Mouse (Mus musculus) hindbrain, embryonic 14.5 days (tissue): ENCODE data around the gene Nrgn. TPM values are rescaled to one million over a fixed set of nuclear protein-coding genes. Genes with fewer than 3 reads are reported as not detected.

Source experiments
- ATAC-seq: fragments of 200-750 bp; cut with Nextera tagmentation; 2 replicates; pipeline ENCODE4 v1.8.0; 2017; ENCODE audit warnings: moderate number of reproducible peaks, mild to moderate bottlenecking, moderate TSS enrichment, moderate library complexity; ENCODE audit not compliant: low FRiP score
- DNase-seq: peaks from one replicate; pipeline ENCODE4 v3.0.0-alpha.2; 2015; ENCODE audit warnings: low spot score
- H3K27ac ChIP-seq: fragments of 300-500 bp; sonication (generic); 2 replicates; pipeline ENCODE4 v1.5.1; 2014; ENCODE audit warnings: mild to moderate bottlenecking, moderate library complexity
- H3K27me3 ChIP-seq: fragments of 300-500 bp; sonication (generic); 2 replicates; pipeline ENCODE4 v1.6.1; 2014; ENCODE audit warnings: mild to moderate bottlenecking, low read length, mixed read lengths; ENCODE audit not compliant: control insufficient read depth, insufficient read depth
- H3K36me3 ChIP-seq: fragments of 300-500 bp; sonication (generic); replicated peaks from 2 replicates; pipeline ENCODE4 v1.6.1; 2014; ENCODE audit not compliant: control insufficient read depth, insufficient read depth
- H3K4me1 ChIP-seq: fragments of 300-500 bp; sonication (generic); replicated peaks from 2 replicates; pipeline ENCODE4 v1.6.1; 2014; ENCODE audit warnings: antibody characterized with exemption, low read length, mixed read lengths; ENCODE audit not compliant: control insufficient read depth, insufficient read depth
- H3K4me2 ChIP-seq: fragments of 300-500 bp; sonication (generic); replicated peaks from 2 replicates; pipeline ENCODE4 v1.6.1; 2014; ENCODE audit warnings: mild to moderate bottlenecking, moderate library complexity
- H3K4me3 ChIP-seq: fragments of 300-500 bp; sonication (generic); replicated peaks from 2 replicates; pipeline ENCODE4 v1.5.1; 2014; ENCODE audit warnings: mild to moderate bottlenecking, low read length
- H3K9ac ChIP-seq: fragments of 300-500 bp; sonication (generic); 2 replicates; pipeline ENCODE4 v1.6.1; 2014
- H3K9me3 ChIP-seq: fragments of 300-500 bp; sonication (generic); 2 replicates; pipeline ENCODE4 v1.6.1; 2016; ENCODE audit warnings: low read length; ENCODE audit not compliant: control insufficient read depth
- WGBS: fragments of 180-500 bp; shearing (Covaris S2); extraction: QIAGEN DNeasy Blood & Tissue Kit; methylation state at CpG from one replicate; pipeline ENCODE4 v1.1.7; 2014; 5-methylcytosine and 5-hydroxymethylcytosine counted together
- polyA plus RNA-seq: library from polyadenylated mRNA; unstranded; fragments of >200 nt; fragmentation: Nextera tagmentation; extraction: Ambion mirVana; gene quantifications from 2 replicates; pipeline ENCODE4 v1.2.1, GENCODE M21; 2014

Nrgn gene
- polyA plus RNA-seq, 1 experiment from 2014 or later, result 3.4 TPM

DNA sequence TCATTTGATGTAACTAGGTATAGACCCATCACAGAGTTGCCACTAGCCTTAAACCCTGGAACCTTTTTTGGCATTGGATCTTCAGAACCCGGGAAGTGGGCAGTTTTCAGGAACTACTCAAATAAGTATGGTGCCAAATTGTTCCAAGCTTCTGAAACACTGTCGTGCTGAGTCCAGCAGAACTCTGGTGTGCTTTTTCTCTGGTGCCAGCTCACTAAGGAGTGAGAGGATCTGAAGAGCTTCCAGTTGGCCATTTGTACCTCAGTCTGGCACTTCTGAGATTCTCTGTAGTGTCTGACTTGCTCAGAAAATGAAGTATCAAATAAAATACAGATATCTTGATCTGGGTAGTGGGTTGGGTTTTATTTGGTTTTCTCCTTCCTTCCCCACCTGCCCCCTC lies 32.7 kb downstream of the Nrgn start:
- H3K4me1 ChIP-seq, result no peaks in the 10 kb centered on the region
- H3K27me3 ChIP-seq, result no peaks in the 10 kb centered on the region
- H3K4me3 ChIP-seq, result no peak overlapping the region
- no peaks in the 10 kb centered on the region for H3K9me3 ChIP-seq
- ATAC-seq (no peak), DNase-seq (no peak)
- no peak overlapping the region for H3K27ac ChIP-seq
- H3K4me2 ChIP-seq, result no peak overlapping the region
- no peak overlapping the region for H3K9ac ChIP-seq
- WGBS, result 97% methylated on average over 2 of the region's 2 CpGs
- H3K36me3 ChIP-seq, result peaks cover 49% of the 10 kb centered on the region

DNA sequence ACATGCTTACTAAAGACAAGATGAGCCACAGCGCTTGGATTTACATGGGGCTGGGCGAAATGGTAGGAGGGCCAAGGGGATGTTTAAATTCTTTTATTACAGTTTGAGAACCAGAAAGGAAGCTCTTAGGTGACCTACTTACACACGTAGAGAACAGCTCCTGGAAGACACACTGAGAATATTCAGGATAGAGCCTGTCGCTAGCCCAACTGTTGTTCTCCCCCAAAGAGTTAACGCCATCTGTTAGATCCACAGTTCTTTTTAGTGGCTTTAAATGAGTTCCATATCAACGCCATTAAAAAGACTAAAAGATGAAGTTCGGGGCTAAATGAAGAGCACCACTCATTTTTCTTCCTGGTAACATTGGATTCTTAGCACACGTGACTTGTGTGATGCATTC lies 33.7 kb downstream of the Nrgn start:
- Histone ChIP-seq H3K27ac (no peak overlapping the region), H3K4me2 (no peak overlapping the region), H3K9ac (no peak overlapping the region), H3K27me3 (no peaks in the 10 kb centered on the region), H3K4me3 (no peak overlapping the region), H3K9me3 (no peaks in the 10 kb centered on the region), H3K36me3 (peaks cover 43% of the 10 kb centered on the region), H3K4me1 (no peaks in the 10 kb centered on the region)
- 87% methylated on average over 8 of the region's 8 CpGs for WGBS
- ATAC-seq (no peak), DNase-seq (no peak)

DNA sequence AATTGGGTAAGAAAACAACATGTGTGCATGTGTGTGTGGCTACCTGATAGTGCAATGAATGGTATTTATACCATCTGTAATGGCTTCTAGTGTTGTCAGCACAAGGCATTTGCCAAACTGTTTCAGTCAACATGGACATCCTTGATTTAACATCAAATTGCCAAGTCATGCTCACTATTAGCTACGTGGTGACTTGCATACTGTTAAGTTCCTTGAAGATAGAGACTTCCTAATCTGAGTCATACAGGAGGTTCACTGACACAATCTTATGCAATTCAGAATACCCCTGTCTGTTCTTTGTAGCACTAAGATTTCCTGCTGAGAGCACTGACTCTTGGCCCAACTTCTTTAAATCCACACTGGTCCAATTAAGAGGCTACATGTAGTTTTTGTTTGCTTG lies 35.2 kb downstream of the Nrgn start:
- peaks cover 31% of the 10 kb centered on the region for H3K36me3 ChIP-seq
- no peak for DNase-seq
- no peak for ATAC-seq
- H3K4me1 ChIP-seq, result no peaks in the 10 kb centered on the region
- no peaks in the 10 kb centered on the region for H3K9me3 ChIP-seq
- no peaks in the 10 kb centered on the region for H3K27me3 ChIP-seq
- no peak overlapping the region for H3K4me3 ChIP-seq
- no peak overlapping the region for H3K9ac ChIP-seq
- WGBS, result 88% methylated on average over 1 of the region's 1 CpGs
- no peak overlapping the region for H3K27ac ChIP-seq
- no peak overlapping the region for H3K4me2 ChIP-seq

DNA sequence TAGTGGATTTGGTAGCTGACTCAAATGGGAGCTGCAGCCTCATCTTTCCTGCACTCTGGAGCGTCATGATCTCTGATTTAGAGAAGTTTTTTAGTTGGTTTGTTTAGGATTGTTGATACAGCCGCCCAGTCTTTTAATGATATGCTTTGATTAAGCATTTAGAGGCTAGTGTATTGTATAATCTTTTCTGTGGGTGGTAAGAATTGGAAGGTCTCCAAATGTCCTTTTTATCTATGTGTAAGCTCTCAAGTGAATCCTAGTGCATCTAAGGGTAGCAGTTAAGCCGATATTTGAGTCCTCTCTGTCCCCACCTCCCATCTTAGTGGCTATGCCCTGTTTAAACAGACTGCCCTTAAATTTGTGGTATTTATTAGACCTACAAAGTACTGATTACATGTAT lies 38.2 kb downstream of the Nrgn start:
- no peaks in the 10 kb centered on the region for H3K27me3 ChIP-seq
- H3K9me3 ChIP-seq, result no peaks in the 10 kb centered on the region
- H3K9ac ChIP-seq, result no peak overlapping the region
- WGBS, result 86% methylated on average over 3 of the region's 3 CpGs
- ATAC-seq (no peak), DNase-seq (no peak)
- H3K36me3 ChIP-seq, result peaks cover 9% of the 10 kb centered on the region
- no peak overlapping the region for H3K4me2 ChIP-seq
- no peaks in the 10 kb centered on the region for H3K4me1 ChIP-seq
- no peak overlapping the region for H3K27ac ChIP-seq
- H3K4me3 ChIP-seq, result no peak overlapping the region

DNA sequence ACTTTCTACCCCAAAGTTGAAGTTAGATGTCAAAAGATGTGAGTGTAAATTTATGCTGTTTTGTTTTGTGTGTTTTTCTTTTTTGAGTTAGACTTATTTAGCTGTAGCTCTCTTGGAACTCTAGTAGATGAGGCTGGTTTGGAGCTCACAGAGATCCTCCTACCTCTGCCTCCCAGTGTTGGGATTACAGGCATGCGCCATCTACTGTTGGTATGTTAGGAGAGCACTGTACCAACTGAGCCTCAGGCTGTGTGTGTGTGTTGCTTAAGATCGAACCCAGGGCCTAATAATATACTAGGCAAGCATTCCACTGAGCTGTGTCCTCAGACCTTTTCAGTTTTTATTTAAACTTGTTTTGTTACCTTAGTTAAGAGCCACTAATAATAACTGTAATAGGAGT lies 40.6 kb downstream of the Nrgn start:
- H3K27me3 ChIP-seq, result no peaks in the 10 kb centered on the region
- 98% methylated on average over 2 of the region's 2 CpGs for WGBS
- H3K27ac ChIP-seq, result no peak overlapping the region
- no peak overlapping the region for H3K9ac ChIP-seq
- H3K4me2 ChIP-seq, result no peak overlapping the region
- no peaks in the 10 kb centered on the region for H3K4me1 ChIP-seq
- no peak for DNase-seq
- no peak overlapping the region for H3K4me3 ChIP-seq
- H3K36me3 ChIP-seq, result no peaks in the 10 kb centered on the region
- H3K9me3 ChIP-seq, result no peaks in the 10 kb centered on the region
- no peak for ATAC-seq

DNA sequence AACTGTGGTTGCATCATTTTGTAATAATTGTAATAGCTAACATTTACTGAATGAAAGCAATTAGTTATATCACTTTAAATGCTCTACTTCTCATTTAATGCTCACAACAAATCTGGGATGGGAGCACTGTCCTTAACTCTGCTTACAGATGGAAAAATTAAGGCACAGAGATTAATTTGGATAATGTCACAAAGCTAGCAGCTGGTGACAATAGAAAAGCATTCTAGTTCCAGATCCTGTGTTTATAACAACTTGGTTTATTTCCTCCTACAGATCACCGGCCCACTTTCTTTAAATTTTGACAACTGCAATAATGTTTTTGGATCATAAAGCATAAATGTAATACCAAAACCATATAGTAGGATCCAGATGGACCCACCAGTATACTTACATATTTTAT lies 46.7 kb downstream of the Nrgn start:
- Histone ChIP-seq H3K9me3 (no peaks in the 10 kb centered on the region), H3K36me3 (no peaks in the 10 kb centered on the region), H3K27me3 (no peaks in the 10 kb centered on the region), H3K4me2 (no peak overlapping the region), H3K4me1 (no peaks in the 10 kb centered on the region), H3K4me3 (no peak overlapping the region), H3K9ac (no peak overlapping the region), H3K27ac (no peak overlapping the region)
- 90% methylated on average over 1 of the region's 1 CpGs for WGBS
- no peak for ATAC-seq
- DNase-seq, result no peak

DNA sequence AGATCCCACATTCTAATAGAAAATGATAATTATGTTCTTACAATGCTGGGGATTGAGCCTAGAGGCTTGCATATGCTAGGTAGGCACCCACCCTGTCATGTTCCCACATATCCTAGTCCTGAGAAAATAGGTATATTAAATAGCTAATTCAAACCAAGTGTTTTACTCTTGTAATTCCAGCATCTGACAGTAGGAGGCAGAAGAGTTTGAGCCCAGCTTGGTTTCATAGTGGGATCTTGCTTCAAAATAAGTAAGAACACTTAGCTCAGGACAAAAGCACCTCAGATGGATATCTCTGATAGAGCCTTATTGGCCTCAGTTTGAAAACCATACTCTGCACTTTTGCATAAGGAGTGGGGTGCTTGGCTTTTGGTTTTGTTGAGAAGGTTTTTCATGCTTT lies 48.4 kb downstream of the Nrgn start:
- no peak overlapping the region for H3K4me3 ChIP-seq
- no peak overlapping the region for H3K9ac ChIP-seq
- ATAC-seq, result no peak
- H3K27ac ChIP-seq, result no peak overlapping the region
- DNase-seq, result no peak
- no peaks in the 10 kb centered on the region for H3K4me1 ChIP-seq
- no peaks in the 10 kb centered on the region for H3K36me3 ChIP-seq
- H3K9me3 ChIP-seq, result no peaks in the 10 kb centered on the region
- no peaks in the 10 kb centered on the region for H3K27me3 ChIP-seq
- H3K4me2 ChIP-seq, result no peak overlapping the region

DNA sequence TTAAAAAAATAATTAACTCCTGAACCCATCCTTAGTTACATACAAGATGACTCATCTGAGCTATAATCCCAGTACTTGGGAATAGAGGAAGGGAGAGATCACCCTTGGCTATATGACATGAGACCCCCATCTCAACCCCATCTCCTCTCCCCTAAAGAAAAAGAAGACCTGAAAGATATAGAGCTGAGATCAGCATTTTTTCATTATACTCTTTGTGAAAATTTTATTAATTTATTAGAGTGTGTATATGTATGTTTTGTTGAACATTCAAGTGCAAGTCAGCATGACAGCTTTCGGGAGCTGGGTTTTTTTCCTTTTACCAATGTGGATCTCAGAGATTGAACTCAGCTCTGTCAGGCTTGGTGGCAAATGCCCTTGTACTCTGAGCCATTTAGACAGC lies 51.5 kb downstream of the Nrgn start:
- Histone ChIP-seq H3K9ac (no peak overlapping the region), H3K27me3 (no peaks in the 10 kb centered on the region), H3K4me3 (no peak overlapping the region), H3K36me3 (no peaks in the 10 kb centered on the region), H3K9me3 (no peaks in the 10 kb centered on the region), H3K27ac (no peak overlapping the region), H3K4me2 (no peak overlapping the region), H3K4me1 (no peaks in the 10 kb centered on the region)
- no peak for ATAC-seq
- 95% methylated on average over 1 of the region's 1 CpGs for WGBS
- DNase-seq, result no peak

DNA sequence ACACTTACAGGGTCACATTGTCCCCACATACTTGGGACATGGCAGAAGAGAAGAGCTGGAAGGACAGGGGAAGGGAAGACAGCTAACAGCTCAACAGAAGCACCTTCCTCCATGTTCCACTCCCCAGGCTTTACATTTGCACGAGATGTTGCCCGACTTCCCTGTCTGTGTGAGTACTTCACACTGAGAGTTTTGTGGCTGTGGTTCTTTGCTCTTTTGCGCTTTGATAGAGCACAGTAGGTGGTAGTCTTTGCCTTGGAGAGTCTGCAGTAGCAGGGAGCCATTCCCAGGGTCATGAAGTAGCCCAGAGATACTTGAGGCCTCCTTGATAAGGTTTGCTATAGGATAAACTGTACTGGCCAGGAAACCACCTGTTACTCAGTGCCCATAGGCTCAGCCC lies 52.5 kb downstream of the Nrgn start:
- Histone ChIP-seq H3K4me2 (no peak overlapping the region), H3K9ac (no peak overlapping the region), H3K36me3 (no peaks in the 10 kb centered on the region), H3K4me3 (no peak overlapping the region), H3K4me1 (no peaks in the 10 kb centered on the region), H3K9me3 (no peaks in the 10 kb centered on the region), H3K27me3 (no peaks in the 10 kb centered on the region), H3K27ac (no peak overlapping the region)
- no peak for ATAC-seq
- no peak for DNase-seq
- 71% methylated on average over 3 of the region's 3 CpGs for WGBS

DNA sequence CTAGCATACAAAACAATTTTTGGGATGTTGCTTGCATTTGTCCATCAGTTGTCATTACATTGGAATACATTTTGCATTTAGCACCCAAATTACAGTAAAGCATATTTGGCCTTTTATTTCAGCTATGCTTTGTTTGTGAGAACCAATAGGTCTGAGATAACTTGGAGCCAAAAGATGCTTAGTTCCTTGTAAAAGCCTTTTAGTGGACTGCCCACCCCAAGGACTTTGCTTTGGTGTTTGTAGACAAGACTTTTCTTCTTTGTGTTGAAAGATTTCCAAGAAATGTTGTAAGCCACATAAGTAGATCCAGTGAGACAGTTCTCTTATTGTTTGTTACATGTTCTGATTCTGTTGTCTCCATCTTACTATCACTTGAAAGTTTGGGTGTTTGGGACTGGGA lies 56.4 kb downstream of the Nrgn start:
- Histone ChIP-seq H3K9ac (no peak overlapping the region), H3K27ac (no peak overlapping the region), H3K27me3 (no peaks in the 10 kb centered on the region), H3K4me3 (no peak overlapping the region), H3K4me1 (peaks cover 1% of the 10 kb centered on the region; the same call in 1 of the 2 replicates), H3K9me3 (no peaks in the 10 kb centered on the region), H3K4me2 (no peak overlapping the region), H3K36me3 (no peaks in the 10 kb centered on the region)
- DNase-seq (no peak), ATAC-seq (no peak)
